10 mouse cellular contexts compared by ENCODE assay signal in genomic region chr16:15052389-15052923, GRCm38 (mm10).
DNase-seq lines count a peak whose midpoint lies in the region; ATAC-seq lines count a peak whose summit lies in the region.
"Had no signal": no experiment of that assay in that cellular context is flagged by ENCODE, and none has a peak within 500 bp of the region (broad histone marks: within the 10 kb centered on the region; RNA-seq: fewer than 3 reads in every experiment).

No protein-coding gene starts in this region.

- H3K27me3 ChIP-seq in liver, embryonic 11.5 days (replicated peaks; ENCODE audit: control insufficient read depth, insufficient read depth, low read length), result no peaks in the 10 kb centered on the region
- no peaks in the 10 kb centered on the region for H3K27me3 ChIP-seq in liver, embryonic 12.5 days (replicated peaks)
- no peaks in the 10 kb centered on the region for H3K27me3 ChIP-seq in hindbrain, embryonic 15.5 days
- no peaks in the 10 kb centered on the region for H3K27me3 ChIP-seq in neural tube, embryonic 13.5 days
- H3K27me3 ChIP-seq: liver, embryonic 13.5 days had no signal

- DNase-seq in cerebellum, postnatal 10 days, result no peak
- no peak for DNase-seq in liver, embryonic 11.5 days (ENCODE audit: low spot score)
- no peak for DNase-seq in layer of hippocampus, adult 9-10 months (ENCODE audit: low spot score)
- DNase-seq in right cerebral cortex, postnatal 14 days, result no peak
- DNase-seq: liver, embryonic 13.5 days had no signal

- no peaks in the 10 kb centered on the region for H3K9me3 ChIP-seq in liver, embryonic 11.5 days (ENCODE audit: control insufficient read depth, low read length)
- no peaks in the 10 kb centered on the region for H3K9me3 ChIP-seq in liver, embryonic 12.5 days (replicated peaks)
- H3K9me3 ChIP-seq in hindbrain, embryonic 15.5 days, result no peaks in the 10 kb centered on the region
- H3K9me3 ChIP-seq in neural tube, embryonic 13.5 days, result no peaks in the 10 kb centered on the region
- H3K9me3 ChIP-seq: liver, embryonic 13.5 days had no signal

- no peak overlapping the region for H3K4me3 ChIP-seq in liver, embryonic 11.5 days (ENCODE audit: low read depth, low read length)
- H3K4me3 ChIP-seq in liver, embryonic 12.5 days, result no peak overlapping the region
- H3K4me3 ChIP-seq in hindbrain, embryonic 15.5 days, result no peak overlapping the region
- H3K4me3 ChIP-seq in neural tube, embryonic 13.5 days, result no peak overlapping the region
- H3K4me3 ChIP-seq: liver, embryonic 13.5 days had no signal

- no peak overlapping the region for H3K9ac ChIP-seq in liver, embryonic 11.5 days (ENCODE audit: low read depth, low read length)
- H3K9ac ChIP-seq in liver, embryonic 12.5 days, result no peak overlapping the region
- H3K9ac ChIP-seq in hindbrain, embryonic 15.5 days, result no peak overlapping the region
- no peak overlapping the region for H3K9ac ChIP-seq in neural tube, embryonic 13.5 days
- H3K9ac ChIP-seq: liver, embryonic 13.5 days had no signal

- H3K4me2 ChIP-seq in liver, embryonic 11.5 days, result peak overlapping the region; percentile 26; the same call in 1 of the 2 replicates
- H3K4me2 ChIP-seq in liver, embryonic 12.5 days, result no peak overlapping the region
- H3K4me2 ChIP-seq in hindbrain, embryonic 15.5 days, result peak overlapping the region; percentile 39
- H3K4me2 ChIP-seq in neural tube, embryonic 13.5 days, result peak overlapping the region; percentile 24
- H3K4me2 ChIP-seq: liver, embryonic 13.5 days had no signal

- no peak overlapping the region for H3K27ac ChIP-seq in liver, embryonic 11.5 days (ENCODE audit: low read depth, low read length)
- H3K27ac ChIP-seq in liver, embryonic 12.5 days, result no peak overlapping the region
- H3K27ac ChIP-seq in hindbrain, embryonic 15.5 days (replicated peaks), result no peak overlapping the region
- H3K27ac ChIP-seq in neural tube, embryonic 13.5 days (replicated peaks), result no peak overlapping the region
- H3K27ac ChIP-seq: liver, embryonic 13.5 days had no signal

- ATAC-seq in cerebellum, adult (ENCODE audit: insufficient number of reproducible peaks, low FRiP score, low TSS enrichment), result peak; percentile 43; the same call in 1 of the 2 replicates
- 0 out of 2 replicates have a peak, but pooled peaks have one; percentile 7 for ATAC-seq in liver, embryonic 11.5 days (replicated peaks; ENCODE audit: low FRiP score)
- no peak for ATAC-seq in liver, embryonic 12.5 days
- peak; percentile 69; the same call in 1 of the 2 replicates for ATAC-seq in hindbrain, embryonic 15.5 days (ENCODE audit: low FRiP score, low read depth)
- no peak; the same call in 1 of the 2 replicates for ATAC-seq in neural tube, embryonic 13.5 days (ENCODE audit: low read depth)
- ATAC-seq: activated CD4-positive, CD25-positive, alpha-beta regulatory T cell, adult 4 months had no signal

- H3K4me1 ChIP-seq in liver, embryonic 11.5 days (replicated peaks; ENCODE audit: control insufficient read depth, insufficient read depth, low read length), result no peaks in the 10 kb centered on the region
- no peaks in the 10 kb centered on the region for H3K4me1 ChIP-seq in liver, embryonic 12.5 days
- H3K4me1 ChIP-seq in hindbrain, embryonic 15.5 days (replicated peaks), result peaks cover 13% of the 10 kb centered on the region
- peaks cover 16% of the 10 kb centered on the region for H3K4me1 ChIP-seq in neural tube, embryonic 13.5 days (replicated peaks)
- H3K4me1 ChIP-seq: liver, embryonic 13.5 days had no signal

- H3K36me3 ChIP-seq in liver, embryonic 11.5 days (ENCODE audit: control insufficient read depth, insufficient read depth, low read length), result no peaks in the 10 kb centered on the region
- H3K36me3 ChIP-seq in liver, embryonic 12.5 days, result no peaks in the 10 kb centered on the region
- no peaks in the 10 kb centered on the region for H3K36me3 ChIP-seq in hindbrain, embryonic 15.5 days
- H3K36me3 ChIP-seq in neural tube, embryonic 13.5 days, result no peaks in the 10 kb centered on the region
- H3K36me3 ChIP-seq: liver, embryonic 13.5 days had no signal

- WGBS in liver, embryonic 11.5 days, result 24% methylated on average over 7 of the region's 7 CpGs
- whole genome bisulfite sequencing in liver, embryonic 12.5 days (ENCODE audit: insufficient replicate concordance), result 26% methylated on average over 7 of the region's 7 CpGs
- WGBS in hindbrain, embryonic 15.5 days, result 20% methylated on average over 7 of the region's 7 CpGs
- WGBS in neural tube, embryonic 13.5 days, result 27% methylated on average over 7 of the region's 7 CpGs

Comparison
In these comparisons a context has a peak if more than half of its experiments do, and no peak if none do; other contexts are left out.
1. ATAC-seq: peak in cerebellum, adult (single experiment), liver, embryonic 11.5 days (single experiment) and hindbrain, embryonic 15.5 days (single experiment); none in liver, embryonic 12.5 days (single experiment) and neural tube, embryonic 13.5 days (single experiment).